Mouse (Mus musculus) olfactory bulb, adult 2 months (tissue): ENCODE measurements around the gene Fat3.

ENCODE experiments used
- CTCF ChIP-seq: fragments of 200-500 bp; IDR thresholded peaks from 2 replicates; pipeline ENCODE4 v1.5.1; 2012; ENCODE audit warnings: low read depth, mild to moderate bottlenecking, low read length, moderate library complexity; ENCODE audit not compliant: insufficient read depth
- POLR2A ChIP-seq: fragments of 200-500 bp; IDR thresholded peaks from 2 replicates; pipeline ENCODE4 v1.6.1; 2012; ENCODE audit warnings: mild to moderate bottlenecking, low read depth, low read length, moderate library complexity; ENCODE audit not compliant: insufficient read depth

- no peak for TF ChIP-seq CTCF
- no peak for TF ChIP-seq POLR2A
Observed at GRCm38 (mm10) chr9:16342577-16342976, 158.5 kb downstream of the Fat3 start.
